Mouse (Mus musculus) neural tube, embryonic 15.5 days (tissue): Measurements from ENCODE around the gene Aldh1l2. TPM values are rescaled to one million over a fixed set of nuclear protein-coding genes. Genes with fewer than 3 reads are reported as not detected.

Source experiments
- ATAC-seq: fragments of 200-750 bp; cut with Nextera tagmentation; 2 replicates; pipeline ENCODE4 v1.8.0; 2017; ENCODE audit warnings: mild to moderate bottlenecking, moderate TSS enrichment, moderate library complexity; ENCODE audit not compliant: low FRiP score
- H3K27ac ChIP-seq: fragments of 300-500 bp; sonication (generic); replicated peaks from 2 replicates; pipeline ENCODE4 v1.5.1; 2015; ENCODE audit warnings: mild to moderate bottlenecking, inconsistent platforms
- H3K27me3 ChIP-seq: fragments of 300-500 bp; sonication (generic); replicated peaks from 2 replicates; pipeline ENCODE4 v1.6.1; 2015; ENCODE audit warnings: inconsistent platforms
- H3K36me3 ChIP-seq: fragments of 300-500 bp; sonication (generic); 2 replicates; pipeline ENCODE4 v1.6.1; 2015; ENCODE audit warnings: inconsistent platforms
- H3K4me1 ChIP-seq: fragments of 300-500 bp; sonication (generic); 2 replicates; pipeline ENCODE4 v1.6.1; 2015; ENCODE audit warnings: inconsistent platforms
- H3K4me2 ChIP-seq: fragments of 300-500 bp; sonication (generic); 2 replicates; pipeline ENCODE4 v1.6.1; 2015; ENCODE audit warnings: inconsistent platforms, mild to moderate bottlenecking, moderate library complexity
- H3K4me3 ChIP-seq: fragments of 300-500 bp; sonication (generic); replicated peaks from 2 replicates; pipeline ENCODE4 v1.5.1; 2015; ENCODE audit warnings: mild to moderate bottlenecking, inconsistent platforms
- H3K9ac ChIP-seq: fragments of 300-500 bp; sonication (generic); replicated peaks from 2 replicates; pipeline ENCODE4 v1.6.1; 2015; ENCODE audit warnings: mild to moderate bottlenecking, inconsistent platforms
- H3K9me3 ChIP-seq: fragments of 300-500 bp; sonication (generic); replicated peaks from 2 replicates; pipeline ENCODE4 v1.6.1; 2016; ENCODE audit warnings: inconsistent platforms
- WGBS: fragments of 180-500 bp; shearing (Covaris S2); methylation state at CpG from one replicate; pipeline ENCODE4 v1.1.7; 2015; ENCODE audit warnings: mixed read lengths; 5-methylcytosine and 5-hydroxymethylcytosine counted together
- polyA plus RNA-seq: library from polyadenylated mRNA; unstranded; fragments of >200 nt; fragmentation: Nextera tagmentation; extraction: Ambion mirVana; gene quantifications from 2 replicates; pipeline ENCODE4 v1.2.1, GENCODE M21; 2015

Gene Aldh1l2
- 13.0 and 15.4 TPM in 2 replicates for polyA plus RNA-seq

GRCm38 (mm10) chr10:83533910-83534283 is at the start of gene Aldh1l2:
Gene Aldh1l2 (minus strand): TSS chr10:83534140.
- WGBS = under 1% methylated on average over 21 of the region's 21 CpGs
- Histone ChIP-seq H3K36me3 (no peaks in the 10 kb centered on the region), H3K4me1 (peaks cover 22% of the 10 kb centered on the region), H3K27ac (peak within 1 kb of the TSS; percentile 85), H3K4me2 (peak within 1 kb of the TSS; percentile 72), H3K9ac (peak within 1 kb of the TSS; percentile 62), H3K9me3 (no peaks in the 10 kb centered on the region), H3K4me3 (peak within 1 kb of the TSS; percentile 60), H3K27me3 (no peaks in the 10 kb centered on the region)
- ATAC-seq = peak; percentile 96

- 94% methylated on average over 7 of the region's 7 CpGs for WGBS
- no peaks in the 10 kb centered on the region for H3K4me1 ChIP-seq
- no peak overlapping the region for H3K4me2 ChIP-seq
- no peak overlapping the region for H3K27ac ChIP-seq
- H3K9me3 ChIP-seq = no peaks in the 10 kb centered on the region
- H3K36me3 ChIP-seq = peaks cover 79% of the 10 kb centered on the region
- H3K9ac ChIP-seq = no peak overlapping the region
- no peak overlapping the region for H3K4me3 ChIP-seq
- ATAC-seq = no peak
- H3K27me3 ChIP-seq = no peaks in the 10 kb centered on the region
Measured at GRCm38 (mm10) chr10:83565449-83566441, 31.8 kb upstream of the Aldh1l2 start.

- no peak overlapping the region for H3K9ac ChIP-seq
- no peak overlapping the region for H3K4me3 ChIP-seq
- no peaks in the 10 kb centered on the region for H3K4me1 ChIP-seq
- no peak for ATAC-seq
- no peak overlapping the region for H3K4me2 ChIP-seq
- H3K27me3 ChIP-seq = no peaks in the 10 kb centered on the region
- peaks cover 79% of the 10 kb centered on the region for H3K36me3 ChIP-seq
- H3K9me3 ChIP-seq = no peaks in the 10 kb centered on the region
- no peak overlapping the region for H3K27ac ChIP-seq
Measured at GRCm38 (mm10) chr10:83563005-83563404, 29.1 kb upstream of the Aldh1l2 start.

- Histone ChIP-seq H3K9me3 (no peaks in the 10 kb centered on the region), H3K36me3 (peaks cover 16% of the 10 kb centered on the region), H3K4me2 (peak overlapping the region; percentile 62), H3K27ac (no peak overlapping the region), H3K4me3 (0 out of 2 replicates have a peak overlapping the region, but pooled peaks have one; percentile 76), H3K4me1 (peaks cover 20% of the 10 kb centered on the region), H3K9ac (no peak overlapping the region), H3K27me3 (no peaks in the 10 kb centered on the region)
- no peak for ATAC-seq
- WGBS = 74% methylated on average over 3 of the region's 3 CpGs
Measured at GRCm38 (mm10) chr10:83545341-83545740, 11.4 kb upstream of the Aldh1l2 start.

- H3K36me3 ChIP-seq = peaks cover 8% of the 10 kb centered on the region; the same call in 1 of the 2 replicates
Measured at GRCm38 (mm10) chr10:83544103-83544479, 10.2 kb upstream of the Aldh1l2 start.

GRCm38 (mm10) chr10:83543439-83544102 is 9.6 kb upstream of the Aldh1l2 start, which contains the start of gene Washc4:
Gene Washc4 (plus strand): TSS chr10:83543752.
- H3K4me3 ChIP-seq = peak within 1 kb of the TSS; percentile 76
- H3K27ac ChIP-seq = peak within 1 kb of the TSS; percentile 93
- WGBS = 1% methylated on average over 49 of the region's 49 CpGs
- no peaks in the 10 kb centered on the region for H3K27me3 ChIP-seq
- peak within 1 kb of the TSS; percentile 62 for H3K4me2 ChIP-seq
- H3K36me3 ChIP-seq = peaks cover 8% of the 10 kb centered on the region; the same call in 1 of the 2 replicates
- ATAC-seq = peak; percentile 98
- no peaks in the 10 kb centered on the region for H3K9me3 ChIP-seq
- H3K4me1 ChIP-seq = peaks cover 23% of the 10 kb centered on the region
- peak within 1 kb of the TSS; percentile 91 for H3K9ac ChIP-seq

More at GRCm38 (mm10) chr10:83544103-83544479, 10.2 kb upstream of the Aldh1l2 start:
- H3K4me3 ChIP-seq = peak overlapping the region; percentile 76
- H3K27me3 ChIP-seq = no peaks in the 10 kb centered on the region
- peak overlapping the region; percentile 62 for H3K4me2 ChIP-seq
- no peaks in the 10 kb centered on the region for H3K9me3 ChIP-seq
- peaks cover 23% of the 10 kb centered on the region for H3K4me1 ChIP-seq
- H3K9ac ChIP-seq = peak overlapping the region; percentile 91
- WGBS = under 1% methylated on average over 36 of the region's 41 CpGs
- peak overlapping the region; percentile 93 for H3K27ac ChIP-seq
- ATAC-seq = peak; percentile 88

GRCm38 (mm10) chr10:83542241-83542640 is 8.3 kb upstream of the Aldh1l2 start:
- Histone ChIP-seq H3K27me3 (no peaks in the 10 kb centered on the region), H3K4me1 (peaks cover 23% of the 10 kb centered on the region), H3K9me3 (no peaks in the 10 kb centered on the region), H3K27ac (no peak overlapping the region), H3K9ac (no peak overlapping the region), H3K4me2 (no peak overlapping the region), H3K36me3 (no peaks in the 10 kb centered on the region), H3K4me3 (no peak overlapping the region)
- no peak for ATAC-seq
- 70% methylated on average over 7 of the region's 7 CpGs for WGBS

GRCm38 (mm10) chr10:83540092-83540491 is 6.2 kb upstream of the Aldh1l2 start:
- no peaks in the 10 kb centered on the region for H3K36me3 ChIP-seq
- H3K9me3 ChIP-seq = no peaks in the 10 kb centered on the region
- no peak overlapping the region for H3K4me2 ChIP-seq
- no peak overlapping the region for H3K4me3 ChIP-seq
- no peak for ATAC-seq
- 34% methylated on average over 3 of the region's 3 CpGs for WGBS
- H3K27me3 ChIP-seq = no peaks in the 10 kb centered on the region
- H3K27ac ChIP-seq = no peak overlapping the region
- no peak overlapping the region for H3K9ac ChIP-seq
- H3K4me1 ChIP-seq = peaks cover 12% of the 10 kb centered on the region

- no peaks in the 10 kb centered on the region for H3K36me3 ChIP-seq
- H3K4me2 ChIP-seq = no peak overlapping the region
- H3K9me3 ChIP-seq = no peaks in the 10 kb centered on the region
- H3K4me1 ChIP-seq = peaks cover 5% of the 10 kb centered on the region; the same call in 1 of the 2 replicates
- no peak overlapping the region for H3K9ac ChIP-seq
- WGBS = 73% methylated on average over 6 of the region's 6 CpGs
- no peak overlapping the region for H3K4me3 ChIP-seq
- H3K27me3 ChIP-seq = no peaks in the 10 kb centered on the region
- no peak overlapping the region for H3K27ac ChIP-seq
- ATAC-seq = no peak
Measured at GRCm38 (mm10) chr10:83539311-83539980, 5.5 kb upstream of the Aldh1l2 start.

- Histone ChIP-seq H3K4me2 (no peak overlapping the region), H3K27me3 (no peaks in the 10 kb centered on the region), H3K4me1 (peaks cover 26% of the 10 kb centered on the region), H3K4me3 (no peak overlapping the region), H3K27ac (no peak overlapping the region), H3K9me3 (no peaks in the 10 kb centered on the region), H3K9ac (no peak overlapping the region), H3K36me3 (no peaks in the 10 kb centered on the region)
- WGBS = 5% methylated on average over 1 of the region's 1 CpGs
- ATAC-seq = no peak
Measured at GRCm38 (mm10) chr10:83536436-83536835, 2.5 kb upstream of the Aldh1l2 start.

GRCm38 (mm10) chr10:83533258-83533909 is 556 bp downstream of the Aldh1l2 start:
- Histone ChIP-seq H3K4me1 (peaks cover 22% of the 10 kb centered on the region), H3K36me3 (no peaks in the 10 kb centered on the region), H3K4me3 (peak overlapping the region; percentile 60), H3K9me3 (no peaks in the 10 kb centered on the region), H3K9ac (peak overlapping the region; percentile 62), H3K27me3 (no peaks in the 10 kb centered on the region), H3K4me2 (peak overlapping the region; percentile 72), H3K27ac (peak overlapping the region; percentile 85)
- peak; percentile 78 for ATAC-seq
- 2% methylated on average over 27 of the region's 27 CpGs for WGBS
